Mouse (Mus musculus): ENCODE measurements around the gene Fanca.

DNA sequence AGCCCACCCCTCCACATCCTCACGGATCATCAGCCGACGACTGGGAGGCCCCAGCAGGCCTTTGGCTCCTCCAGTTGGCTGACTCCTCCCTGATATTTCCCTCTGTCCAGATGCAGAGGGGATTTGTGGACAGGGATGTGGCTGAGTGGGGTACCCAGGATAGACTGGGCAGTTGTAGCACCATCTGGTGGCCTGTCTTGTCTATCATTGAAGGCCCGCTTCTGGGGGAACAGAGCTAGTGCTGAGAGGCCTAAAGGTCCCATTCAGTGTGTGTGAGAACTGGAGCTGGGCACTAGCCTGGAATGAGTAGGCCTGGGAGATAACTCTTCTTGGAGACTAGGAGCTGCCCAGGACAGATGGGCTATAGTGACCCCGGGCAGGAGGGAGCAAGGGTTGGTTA is 86.6 kb downstream of the Fanca start:
- TF ChIP-seq GATA1 (IDR thresholded peaks at IDR 0.05; ENCODE audit: borderline replicate concordance, low read length) (no peak), FLI1 (IDR thresholded peaks at IDR 0.05; ENCODE audit: low read length) (no peak)

Data from megakaryocyte, embryonic 14.5 days (primary cell).